Mouse (Mus musculus) bone marrow, adult 2 months (tissue): ENCODE measurements at regions not wholly inside any gene's neighbourhood (a gene's known extent, or its start where the extent isn't known, plus 50 kb on each side); places are given as distances from the start of the nearest gene placed in this dataset.

ENCODE experiments used
- CTCF ChIP-seq: fragments of 200-500 bp; IDR thresholded peaks from 2 replicates; pipeline ENCODE4 v1.5.1; 2011; ENCODE audit warnings: low read length, control low read depth; ENCODE audit not compliant: control insufficient read depth, insufficient read depth
- POLR2A ChIP-seq: fragments of 200-500 bp; IDR thresholded peaks from 2 replicates; pipeline ENCODE4 v1.6.1; 2011; ENCODE audit warnings: low read depth, mild to moderate bottlenecking, control low read depth, low read length, borderline replicate concordance; ENCODE audit not compliant: control insufficient read depth

GRCm38 (mm10) chr2:124948812-124949211 lies 119.1 kb upstream of the Slc24a5 start:
- TF ChIP-seq CTCF (no peak), POLR2A (no peak)
